Mouse (Mus musculus) neural tube, embryonic 11.5 days (tissue): Measurements from ENCODE around the gene Ptprm. TPM values are rescaled to one million over a fixed set of nuclear protein-coding genes. Genes with fewer than 3 reads are reported as not detected.

ENCODE experiments used
- ATAC-seq: fragments of 200-750 bp; cut with Nextera tagmentation; 2 replicates; pipeline ENCODE4 v1.8.0; 2017; ENCODE audit warnings: moderate number of reproducible peaks, mild to moderate bottlenecking, moderate TSS enrichment, moderate library complexity; ENCODE audit not compliant: insufficient read depth, low FRiP score, low TSS enrichment
- DNase-seq: peaks from one replicate; pipeline ENCODE4 v3.0.0-alpha.2; 2015; ENCODE audit warnings: low spot score
- H3K27ac ChIP-seq: fragments of 300-500 bp; sonication (generic); 2 replicates; pipeline ENCODE4 v1.5.1; 2014; ENCODE audit warnings: low read depth, mild to moderate bottlenecking, low read length
- H3K27me3 ChIP-seq: fragments of 300-500 bp; sonication (generic); 2 replicates; pipeline ENCODE4 v1.6.1; 2014; ENCODE audit warnings: mild to moderate bottlenecking, low read length, mixed read lengths; ENCODE audit not compliant: control insufficient read depth, insufficient read depth
- H3K36me3 ChIP-seq: fragments of 300-500 bp; sonication (generic); 2 replicates; pipeline ENCODE4 v1.6.1; 2014; ENCODE audit warnings: mild to moderate bottlenecking, low read length, moderate library complexity, mixed read lengths; ENCODE audit not compliant: control insufficient read depth, insufficient read depth
- H3K4me1 ChIP-seq: fragments of 300-500 bp; sonication (generic); 2 replicates; pipeline ENCODE4 v1.6.1; 2014; ENCODE audit warnings: low read length, mixed read lengths; ENCODE audit not compliant: control insufficient read depth, insufficient read depth
- H3K4me2 ChIP-seq: fragments of 300-500 bp; sonication (generic); 2 replicates; pipeline ENCODE4 v1.6.1; 2014; ENCODE audit warnings: low read depth, mild to moderate bottlenecking, moderate library complexity
- H3K4me3 ChIP-seq: fragments of 300-500 bp; sonication (generic); 2 replicates; pipeline ENCODE4 v1.5.1; 2014; ENCODE audit warnings: low read depth, low read length
- H3K9ac ChIP-seq: fragments of 300-500 bp; sonication (generic); 2 replicates; pipeline ENCODE4 v1.6.1; 2014; ENCODE audit warnings: mild to moderate bottlenecking, low read length
- H3K9me3 ChIP-seq: fragments of 300-500 bp; sonication (generic); 2 replicates; pipeline ENCODE4 v1.6.1; 2016; ENCODE audit warnings: low read length; ENCODE audit not compliant: control insufficient read depth
- WGBS: fragments of 180-500 bp; shearing (Covaris S2); extraction: QIAGEN DNeasy Blood & Tissue Kit; methylation state at CpG from one replicate; pipeline ENCODE4 v1.1.7; 2014; 5-methylcytosine and 5-hydroxymethylcytosine counted together
- polyA plus RNA-seq: library from polyadenylated mRNA; unstranded; fragments of >200 nt; fragmentation: Nextera tagmentation; extraction: Ambion mirVana; gene quantifications from 2 replicates; pipeline ENCODE4 v1.2.1, GENCODE M21; 2014

The Ptprm gene
- polyA plus RNA-seq, 1 experiment from 2014 or later = 12.7 TPM

DNA sequence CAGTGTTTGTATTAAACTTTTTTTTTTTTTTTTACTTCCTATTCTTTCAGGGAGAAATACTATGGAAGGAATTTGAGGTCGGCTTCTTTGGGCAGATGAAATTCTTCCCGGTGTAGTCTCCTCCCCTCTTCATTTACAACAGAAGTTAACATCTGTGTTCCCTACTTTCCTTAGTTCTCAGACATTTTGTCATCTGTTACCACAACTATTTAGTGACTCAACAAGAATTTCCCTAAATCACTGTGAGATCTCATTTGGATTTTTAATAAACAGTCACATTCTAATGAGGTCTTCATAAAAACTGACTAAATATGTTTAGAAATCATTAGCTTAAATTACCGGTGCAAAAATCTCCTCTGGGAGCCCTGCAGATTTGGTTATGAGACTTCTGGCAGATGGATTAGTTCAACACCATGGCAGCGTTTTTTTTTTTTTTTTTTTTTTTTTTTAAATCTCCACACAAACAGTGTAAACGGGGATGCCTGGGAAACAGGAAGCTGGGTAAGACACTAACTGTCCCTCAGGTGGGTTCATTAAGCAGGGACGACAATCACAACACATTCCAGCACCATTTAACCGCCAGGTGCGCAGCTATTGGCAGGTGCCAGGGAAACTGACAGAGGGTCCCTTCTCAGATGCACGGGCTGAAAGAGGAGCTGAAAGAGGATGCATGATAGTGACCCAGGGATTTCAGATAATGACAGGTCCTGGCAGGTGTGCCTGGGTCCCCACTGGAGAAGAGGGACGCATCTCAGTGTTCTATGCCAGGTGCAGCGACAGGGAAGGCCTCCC, 633.9 kb downstream of the Ptprm start:
- Histone ChIP-seq H3K9me3 (no peaks in the 10 kb centered on the region), H3K27me3 (no peaks in the 10 kb centered on the region), H3K9ac (no peak overlapping the region), H3K27ac (no peak overlapping the region), H3K4me2 (no peak overlapping the region), H3K4me1 (no peaks in the 10 kb centered on the region), H3K4me3 (no peak overlapping the region), H3K36me3 (no peaks in the 10 kb centered on the region)
- DNase-seq (no peak), ATAC-seq (no peak)
- 60% methylated on average over 11 of the region's 11 CpGs for WGBS

GRCm38 (mm10) chr17:66712456-66713205, 641.6 kb downstream of the Ptprm start:
- no peaks in the 10 kb centered on the region for H3K36me3 ChIP-seq
- no peak overlapping the region for H3K4me2 ChIP-seq
- H3K9me3 ChIP-seq = no peaks in the 10 kb centered on the region
- 85% methylated on average over 9 of the region's 9 CpGs for WGBS
- no peak overlapping the region for H3K4me3 ChIP-seq
- no peaks in the 10 kb centered on the region for H3K4me1 ChIP-seq
- H3K9ac ChIP-seq = no peak overlapping the region
- DNase-seq = no peak
- no peak overlapping the region for H3K27ac ChIP-seq
- H3K27me3 ChIP-seq = no peaks in the 10 kb centered on the region
- no peak for ATAC-seq

DNA sequence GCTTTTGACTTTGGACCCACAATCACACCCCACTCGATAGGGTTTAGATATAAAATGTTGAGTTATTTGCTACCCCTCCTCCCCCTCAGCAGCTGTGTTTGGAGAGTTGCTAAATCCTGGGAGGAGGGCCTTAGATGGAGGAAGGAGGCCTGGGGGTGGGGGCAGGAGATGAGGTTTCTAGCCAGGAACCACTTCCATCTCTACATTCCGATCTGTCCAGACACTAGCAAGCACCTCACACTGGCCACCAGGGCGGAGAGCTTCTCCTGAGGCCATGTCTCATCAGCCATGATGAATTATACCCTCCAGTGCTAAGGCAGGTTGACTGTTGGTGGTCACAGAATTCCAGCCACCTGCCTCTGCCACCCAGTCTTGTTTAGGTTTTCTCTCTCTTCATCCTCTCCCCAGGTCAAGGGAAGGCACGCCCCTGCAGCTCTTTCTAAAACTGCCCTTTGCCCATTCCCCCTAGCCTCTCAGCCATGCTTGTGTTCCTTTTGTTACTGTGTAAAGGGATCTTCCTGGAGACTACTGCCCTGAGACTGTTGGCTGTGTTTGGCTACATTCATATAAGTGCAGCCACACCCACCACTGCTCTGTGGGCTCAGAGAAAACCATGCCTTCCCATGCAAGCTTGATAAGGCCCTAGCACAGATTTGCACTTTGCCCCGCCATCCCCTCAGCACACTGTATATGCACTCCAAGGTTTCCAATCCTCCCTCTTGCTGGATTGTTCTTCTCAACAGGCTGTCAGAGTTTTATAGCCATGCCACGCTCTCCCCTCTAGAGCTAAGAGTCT, 642.8 kb downstream of the Ptprm start:
- Histone ChIP-seq H3K4me1 (no peaks in the 10 kb centered on the region), H3K9me3 (no peaks in the 10 kb centered on the region), H3K9ac (no peak overlapping the region), H3K4me2 (no peak overlapping the region), H3K27ac (no peak overlapping the region), H3K36me3 (no peaks in the 10 kb centered on the region), H3K27me3 (no peaks in the 10 kb centered on the region), H3K4me3 (no peak overlapping the region)
- 73% methylated on average over 6 of the region's 6 CpGs for WGBS
- DNase-seq (no peak), ATAC-seq (no peak)

- no peaks in the 10 kb centered on the region for H3K4me1 ChIP-seq
- no peak overlapping the region for H3K27ac ChIP-seq
- no peak overlapping the region for H3K9ac ChIP-seq
- H3K27me3 ChIP-seq = no peaks in the 10 kb centered on the region
- no peaks in the 10 kb centered on the region for H3K9me3 ChIP-seq
- DNase-seq (no peak), ATAC-seq (no peak)
- H3K4me3 ChIP-seq = no peak overlapping the region
- no peak overlapping the region for H3K4me2 ChIP-seq
- H3K36me3 ChIP-seq = no peaks in the 10 kb centered on the region
- WGBS = 67% methylated on average over 4 of the region's 4 CpGs
Measured at GRCm38 (mm10) chr17:66710568-66710967, 643.7 kb downstream of the Ptprm start.

GRCm38 (mm10) chr17:66708748-66709147, 645.5 kb downstream of the Ptprm start:
- Histone ChIP-seq H3K4me1 (no peaks in the 10 kb centered on the region), H3K27ac (no peak overlapping the region), H3K36me3 (no peaks in the 10 kb centered on the region), H3K9ac (no peak overlapping the region), H3K9me3 (no peaks in the 10 kb centered on the region), H3K4me2 (no peak overlapping the region), H3K27me3 (no peaks in the 10 kb centered on the region), H3K4me3 (no peak overlapping the region)
- ATAC-seq (no peak), DNase-seq (no peak)
- 92% methylated on average over 4 of the region's 4 CpGs for WGBS

DNA sequence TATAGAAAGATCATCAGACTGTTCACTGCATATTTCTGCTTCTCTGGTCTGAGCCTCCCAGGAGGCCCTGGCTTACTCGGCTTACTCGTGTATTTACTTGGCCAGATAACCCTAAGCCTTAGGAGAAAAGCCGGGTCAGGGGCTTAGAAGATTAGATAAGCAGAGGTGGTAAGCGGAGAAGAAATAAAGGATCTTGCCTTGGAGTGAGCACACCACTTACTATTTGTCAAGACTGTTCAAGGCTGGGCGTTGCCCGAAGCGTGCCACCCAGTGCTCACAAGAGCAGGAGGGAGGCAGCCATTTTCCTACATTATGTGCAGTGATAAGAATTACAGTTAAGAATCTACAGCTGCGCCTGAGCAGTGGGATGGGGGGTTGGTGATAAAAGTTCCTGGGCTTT, 646.6 kb downstream of the Ptprm start:
- WGBS = 81% methylated on average over 8 of the region's 8 CpGs
- no peak overlapping the region for H3K4me2 ChIP-seq
- no peaks in the 10 kb centered on the region for H3K36me3 ChIP-seq
- H3K27ac ChIP-seq = no peak overlapping the region
- no peaks in the 10 kb centered on the region for H3K4me1 ChIP-seq
- no peak overlapping the region for H3K4me3 ChIP-seq
- H3K9me3 ChIP-seq = no peaks in the 10 kb centered on the region
- no peak for ATAC-seq
- no peaks in the 10 kb centered on the region for H3K27me3 ChIP-seq
- no peak for DNase-seq
- H3K9ac ChIP-seq = no peak overlapping the region

DNA sequence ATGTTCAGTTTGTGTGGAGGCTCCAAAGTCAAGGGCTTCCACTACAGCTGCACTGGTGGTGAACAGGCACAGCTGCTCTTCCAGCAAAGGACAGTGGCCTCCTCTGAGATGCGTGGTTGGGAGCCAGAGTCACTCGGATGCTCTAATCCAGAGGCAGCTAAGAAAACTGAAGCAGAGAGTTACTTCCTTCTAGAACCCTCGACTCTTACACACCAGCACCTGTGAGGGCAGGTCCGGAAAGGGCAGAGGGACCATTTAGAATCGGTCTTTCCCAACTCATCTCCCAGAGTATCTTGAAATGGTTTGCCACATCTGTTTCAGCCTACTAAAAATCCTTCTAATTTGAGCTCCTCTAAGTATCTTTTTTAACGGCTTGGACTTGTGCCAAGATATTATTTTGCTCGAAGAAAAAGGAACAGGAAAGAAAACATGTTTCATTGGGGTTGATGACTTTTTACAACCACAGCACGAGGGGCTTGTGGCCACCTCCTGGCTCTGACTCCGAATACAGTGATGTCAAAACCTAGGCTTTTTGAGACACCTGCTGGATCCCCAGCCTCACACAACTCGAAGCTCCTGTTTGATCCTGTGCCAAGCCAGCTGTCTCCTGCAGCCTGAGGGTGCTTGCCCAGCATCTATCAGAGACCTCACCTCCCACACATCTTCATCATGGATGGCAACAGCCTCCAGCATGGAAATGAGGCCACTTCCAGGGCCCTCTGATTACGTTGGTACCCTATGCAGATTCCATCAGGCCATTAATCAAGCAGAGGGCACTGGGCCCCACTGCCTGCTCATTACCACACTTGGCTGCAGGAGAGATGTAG, 652.7 kb downstream of the Ptprm start:
- 82% methylated on average over 11 of the region's 11 CpGs for WGBS
- peaks cover 6% of the 10 kb centered on the region for H3K4me1 ChIP-seq
- no peaks in the 10 kb centered on the region for H3K9me3 ChIP-seq
- H3K27me3 ChIP-seq = no peaks in the 10 kb centered on the region
- DNase-seq (no peak), ATAC-seq (no peak)
- no peaks in the 10 kb centered on the region for H3K36me3 ChIP-seq
- H3K4me3 ChIP-seq = no peak overlapping the region
- no peak overlapping the region for H3K27ac ChIP-seq
- no peak overlapping the region for H3K4me2 ChIP-seq
- no peak overlapping the region for H3K9ac ChIP-seq

DNA sequence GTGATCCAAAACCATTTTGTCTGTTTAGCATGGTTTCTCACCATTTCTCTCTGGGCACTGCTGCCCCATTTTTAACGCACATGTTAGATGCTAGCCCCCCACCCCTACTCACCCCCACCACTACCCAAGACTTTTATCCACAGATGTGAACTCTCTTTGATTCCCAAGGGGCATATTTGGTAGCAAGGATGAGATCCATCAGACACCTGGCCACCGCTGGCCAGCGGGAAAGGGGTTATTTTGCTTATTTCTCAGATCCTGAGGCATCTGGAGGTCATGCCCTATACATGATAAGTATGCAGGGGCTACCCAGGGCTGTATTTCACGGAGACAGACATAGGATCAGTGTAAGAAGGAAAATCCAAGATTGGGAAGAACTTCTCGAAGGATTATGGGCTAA, 654.4 kb downstream of the Ptprm start:
- DNase-seq (no peak), ATAC-seq (no peak)
- H3K27ac ChIP-seq = no peak overlapping the region
- H3K9ac ChIP-seq = no peak overlapping the region
- H3K4me1 ChIP-seq = peaks cover 6% of the 10 kb centered on the region
- H3K27me3 ChIP-seq = no peaks in the 10 kb centered on the region
- H3K4me2 ChIP-seq = no peak overlapping the region
- 66% methylated on average over 5 of the region's 5 CpGs for WGBS
- H3K4me3 ChIP-seq = no peak overlapping the region
- H3K36me3 ChIP-seq = no peaks in the 10 kb centered on the region
- H3K9me3 ChIP-seq = no peaks in the 10 kb centered on the region
